Mouse (Mus musculus) gastrocnemius, adult 2 months (tissue): ENCODE measurements at regions not wholly inside any gene's neighbourhood (a gene's known extent, or its start where the extent isn't known, plus 50 kb on each side); places are given as distances from the start of the nearest gene placed in this dataset.
A peak's percentile ranks its signal among the peaks of the same experiment; 100 is the strongest.

Source experiments
- DNase-seq: peaks from one replicate; pipeline ENCODE4 v3.0.0; 2022
- H3K27ac ChIP-seq: fragments of 200-600 bp; 2 replicates; pipeline ENCODE4 v1.8.1; 2022; ENCODE audit warnings: mild to moderate bottlenecking
- H3K4me3 ChIP-seq: fragments of 200-600 bp; 2 replicates; pipeline ENCODE4 v1.8.1; 2022; ENCODE audit warnings: mild to moderate bottlenecking, moderate library complexity
- CTCF ChIP-seq: fragments of 200-600 bp; IDR thresholded peaks from 2 replicates; pipeline ENCODE4 v1.8.1; 2022; ENCODE audit warnings: antibody characterized with exemption, mild to moderate bottlenecking, moderate library complexity
- intact Hi-C: fragments of 180-260 bp; cut with DNase I; formaldehyde crosslinking; loops from one replicate; pipeline ENCODE4 v1.15.1; 2025

- intact Hi-C loops: no loop called here
- no peak for DNase-seq
- Histone ChIP-seq H3K4me3 (no peak overlapping the region), H3K27ac (no peak overlapping the region)
- no peak for TF ChIP-seq CTCF
Observed at GRCm38 (mm10) chr15:24827259-24827658, 586.3 kb downstream of the Basp1 start.

GRCm38 (mm10) chr15:24796836-24797235 lies 616.7 kb downstream of the Basp1 start:
- TF ChIP-seq CTCF: no peak
- Histone ChIP-seq H3K4me3 (no peak overlapping the region), H3K27ac (no peak overlapping the region)
- no peak for DNase-seq
- intact Hi-C loops: no loop called here

GRCm38 (mm10) chr15:24793381-24793780 lies 620.2 kb downstream of the Basp1 start:
- no peak overlapping the region for H3K4me3 ChIP-seq
- intact Hi-C loops: no loop called here
- H3K27ac ChIP-seq: no peak overlapping the region; the same call in 1 of the 2 replicates
- peak; percentile 45 for DNase-seq
- TF ChIP-seq CTCF: no peak

- Histone ChIP-seq H3K27ac (no peak overlapping the region), H3K4me3 (no peak overlapping the region)
- TF ChIP-seq CTCF: no peak
- no peak for DNase-seq
- intact Hi-C loops: no loop called here
Observed at GRCm38 (mm10) chr15:24786336-24786735, 627.2 kb downstream of the Basp1 start.

- intact Hi-C loops: no loop called here
- no peak for TF ChIP-seq CTCF
- Histone ChIP-seq H3K27ac (no peak overlapping the region), H3K4me3 (no peak overlapping the region)
- DNase-seq: no peak
Observed at GRCm38 (mm10) chr15:24778234-24778633, 635.3 kb downstream of the Basp1 start.

- H3K4me3 ChIP-seq: no peak overlapping the region
- H3K27ac ChIP-seq: no peak overlapping the region
- no peak for TF ChIP-seq CTCF
- intact Hi-C loops: no loop called here
- no peak for DNase-seq
Observed at GRCm38 (mm10) chr15:24751480-24752157, 661.9 kb downstream of the Basp1 start.

GRCm38 (mm10) chr15:24743240-24743639 lies 670.3 kb downstream of the Basp1 start:
- no peak for TF ChIP-seq CTCF
- no peak overlapping the region for H3K27ac ChIP-seq
- intact Hi-C loops: no loop called here
- no peak overlapping the region for H3K4me3 ChIP-seq
- no peak for DNase-seq

- no peak for DNase-seq
- H3K27ac ChIP-seq: no peak overlapping the region
- TF ChIP-seq CTCF: no peak
- no peak overlapping the region for H3K4me3 ChIP-seq
- intact Hi-C loops: loop anchor here (10.0 kb wide), 1 partner anchor 690 kb away; the partner anchor contains the start of gene Basp1
Observed at GRCm38 (mm10) chr15:24725170-24725569, 688.4 kb downstream of the Basp1 start.

- Histone ChIP-seq H3K27ac (no peak overlapping the region), H3K4me3 (no peak overlapping the region)
- peak; percentile 59 for TF ChIP-seq CTCF
- DNase-seq: peak; percentile 45
- intact Hi-C loops: loop anchor here (10.0 kb wide), 1 partner anchor 690 kb away; the partner anchor contains the start of gene Basp1
Observed at GRCm38 (mm10) chr15:24724664-24725063, 688.9 kb downstream of the Basp1 start.

- no peak for DNase-seq
- H3K4me3 ChIP-seq: no peak overlapping the region
- no peak overlapping the region for H3K27ac ChIP-seq
- intact Hi-C loops: loop anchor here (10.0 kb wide), 1 partner anchor 694 kb away; the partner anchor contains the start of gene Basp1
- no peak for TF ChIP-seq CTCF
Observed at GRCm38 (mm10) chr15:24720346-24720745, 693.2 kb downstream of the Basp1 start.

- H3K4me3 ChIP-seq: no peak overlapping the region
- intact Hi-C loops: no loop called here
- no peak for DNase-seq
Observed at GRCm38 (mm10) chr15:24682167-24682566, 731.4 kb downstream of the Basp1 start.

GRCm38 (mm10) chr15:24648938-24649337 lies 764.6 kb downstream of the Basp1 start:
- no peak overlapping the region for H3K27ac ChIP-seq
- no peak for DNase-seq
- intact Hi-C loops: no loop called here
- H3K4me3 ChIP-seq: no peak overlapping the region
- TF ChIP-seq CTCF: no peak

More at GRCm38 (mm10) chr15:24682167-24682566, 731.4 kb downstream of the Basp1 start:
- H3K27ac ChIP-seq: no peak overlapping the region
- no peak for TF ChIP-seq CTCF

- no peak for TF ChIP-seq CTCF
- intact Hi-C loops: no loop called here
- DNase-seq: no peak
Observed at GRCm38 (mm10) chr15:24635620-24636019, 777.9 kb downstream of the Basp1 start.

GRCm38 (mm10) chr15:24596242-24596641 lies 817.3 kb downstream of the Basp1 start:
- intact Hi-C loops: no loop called here
- DNase-seq: peak; percentile 19
- peak; percentile 56 for TF ChIP-seq CTCF
- Histone ChIP-seq H3K27ac (no peak overlapping the region), H3K4me3 (no peak overlapping the region)

More at GRCm38 (mm10) chr15:24635620-24636019, 777.9 kb downstream of the Basp1 start:
- H3K27ac ChIP-seq: no peak overlapping the region
- H3K4me3 ChIP-seq: no peak overlapping the region
